Mouse (Mus musculus) heart, embryonic 15.5 days (tissue): ENCODE results near the gene Map2k5. TPM values are rescaled to one million over a fixed set of nuclear protein-coding genes. Genes with fewer than 3 reads are reported as not detected.

Source experiments
- ATAC-seq: fragments of 200-750 bp; cut with Nextera tagmentation; replicated peaks from 2 replicates; pipeline ENCODE4 v1.8.0; 2017; ENCODE audit warnings: low read depth, moderate TSS enrichment; ENCODE audit not compliant: insufficient number of reproducible peaks, insufficient read depth, low FRiP score
- H3K27ac ChIP-seq: fragments of 300-500 bp; sonication (generic); 2 replicates; pipeline ENCODE4 v1.5.1; 2015; ENCODE audit warnings: mild to moderate bottlenecking, inconsistent platforms
- H3K27me3 ChIP-seq: fragments of 300-500 bp; sonication (generic); 2 replicates; pipeline ENCODE4 v1.6.1; 2015; ENCODE audit warnings: inconsistent platforms
- H3K36me3 ChIP-seq: fragments of 300-500 bp; sonication (generic); 2 replicates; pipeline ENCODE4 v1.6.1; 2015; ENCODE audit warnings: mild to moderate bottlenecking, inconsistent platforms
- H3K4me1 ChIP-seq: fragments of 300-500 bp; sonication (generic); replicated peaks from 2 replicates; pipeline ENCODE4 v1.6.1; 2015; ENCODE audit warnings: inconsistent platforms
- H3K4me2 ChIP-seq: fragments of 300-500 bp; sonication (generic); 2 replicates; pipeline ENCODE4 v1.6.1; 2015; ENCODE audit warnings: inconsistent platforms, mild to moderate bottlenecking, moderate library complexity
- H3K4me3 ChIP-seq: fragments of 300-500 bp; sonication (generic); 2 replicates; pipeline ENCODE4 v1.5.1; 2015; ENCODE audit warnings: mild to moderate bottlenecking, inconsistent platforms
- H3K9ac ChIP-seq: fragments of 300-500 bp; sonication (generic); 2 replicates; pipeline ENCODE4 v1.6.1; 2015; ENCODE audit warnings: mild to moderate bottlenecking, inconsistent platforms
- H3K9me3 ChIP-seq: fragments of 300-500 bp; sonication (generic); replicated peaks from 2 replicates; pipeline ENCODE4 v1.6.1; 2016; ENCODE audit warnings: inconsistent platforms
- WGBS: fragments of 180-500 bp; shearing (Covaris S2); methylation state at CpG from one replicate; pipeline ENCODE4 v1.1.7; 2015; ENCODE audit warnings: mixed read lengths; 5-methylcytosine and 5-hydroxymethylcytosine counted together
- polyA plus RNA-seq: library from polyadenylated mRNA; unstranded; fragments of >200 nt; fragmentation: Nextera tagmentation; extraction: Ambion mirVana; gene quantifications from 2 replicates; pipeline ENCODE4 v1.2.1, GENCODE M21; 2015

Gene Map2k5
- polyA plus RNA-seq, 1 experiment from 2014 or later = 24.5 TPM

DNA sequence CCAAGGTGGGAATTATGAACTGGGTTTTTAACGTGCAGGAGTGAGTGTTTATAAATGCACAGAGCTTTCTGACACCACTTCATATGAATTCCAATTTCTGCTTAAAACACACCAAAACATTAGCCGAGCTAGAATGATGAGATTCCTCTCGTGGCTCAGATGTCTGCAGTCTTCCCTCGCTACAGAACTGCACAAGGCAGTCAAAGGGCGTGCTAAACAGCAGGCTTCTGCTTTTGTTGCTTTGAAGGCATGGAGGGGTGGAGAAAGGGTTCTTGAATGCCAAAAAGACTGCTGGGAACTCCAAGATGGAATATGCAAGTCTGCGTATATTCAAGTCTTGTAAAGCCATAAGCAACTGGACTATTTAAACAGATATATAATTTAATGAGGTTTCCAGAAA is 38.4 kb downstream of the Map2k5 start:
- Histone ChIP-seq H3K4me1 (no peaks in the 10 kb centered on the region), H3K9ac (no peak overlapping the region), H3K4me3 (no peak overlapping the region), H3K36me3 (peaks cover 22% of the 10 kb centered on the region; the same call in 1 of the 2 replicates), H3K27me3 (no peaks in the 10 kb centered on the region), H3K9me3 (no peaks in the 10 kb centered on the region), H3K27ac (no peak overlapping the region), H3K4me2 (no peak overlapping the region)
- no peak for ATAC-seq
- 80% methylated on average over 6 of the region's 6 CpGs for WGBS

DNA sequence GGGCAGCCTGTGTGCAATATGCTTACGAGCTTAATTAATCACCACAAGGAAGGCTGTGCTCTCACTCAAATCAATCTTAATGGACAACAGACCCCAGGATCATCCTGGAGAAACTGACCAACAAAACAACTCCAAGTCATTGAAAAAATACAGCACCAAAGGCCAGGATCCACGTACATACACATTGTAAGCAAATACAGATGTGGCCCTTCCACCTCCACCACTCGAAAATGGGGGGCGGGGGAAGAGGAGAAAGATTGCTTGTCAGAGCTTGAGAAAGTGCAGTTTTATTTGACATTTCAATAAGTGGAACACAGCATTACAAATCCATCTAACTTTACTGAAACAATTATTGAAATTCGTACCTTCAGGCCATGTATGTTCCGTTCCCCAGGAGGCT is 39.0 kb downstream of the Map2k5 start:
- no peaks in the 10 kb centered on the region for H3K4me1 ChIP-seq

DNA sequence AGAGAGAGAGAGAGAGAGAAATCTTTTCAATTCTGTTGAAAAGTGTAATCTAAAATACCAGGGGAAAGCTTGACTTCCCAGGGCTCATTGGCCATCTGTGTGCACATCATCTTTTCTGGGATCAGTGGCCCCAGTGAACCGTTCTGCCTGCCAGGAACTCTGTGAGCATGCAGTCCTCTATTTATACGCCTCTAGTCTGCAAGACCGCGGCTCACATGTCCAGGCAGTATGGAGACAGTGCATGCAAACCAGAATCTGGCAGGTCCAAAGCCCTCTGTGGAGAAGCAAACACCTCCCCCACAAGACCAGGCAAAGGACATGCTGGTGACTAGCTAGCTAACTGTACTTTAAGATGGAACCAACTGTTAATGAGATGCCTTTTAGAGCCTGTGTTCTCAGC is 41.9 kb downstream of the Map2k5 start:
- no peak for ATAC-seq
- Histone ChIP-seq H3K27ac (no peak overlapping the region), H3K4me1 (no peaks in the 10 kb centered on the region), H3K4me2 (no peak overlapping the region), H3K4me3 (no peak overlapping the region), H3K9me3 (no peaks in the 10 kb centered on the region), H3K36me3 (peaks cover 36% of the 10 kb centered on the region), H3K27me3 (no peaks in the 10 kb centered on the region), H3K9ac (no peak overlapping the region)
- WGBS = 88% methylated on average over 4 of the region's 4 CpGs

More for the DNA sequence above, 39.0 kb downstream of the Map2k5 start:
- ATAC-seq = no peak
- peaks cover 24% of the 10 kb centered on the region for H3K36me3 ChIP-seq
- H3K27ac ChIP-seq = no peak overlapping the region
- no peaks in the 10 kb centered on the region for H3K27me3 ChIP-seq
- 83% methylated on average over 6 of the region's 6 CpGs for WGBS
- no peak overlapping the region for H3K4me3 ChIP-seq
- no peaks in the 10 kb centered on the region for H3K9me3 ChIP-seq
- no peak overlapping the region for H3K9ac ChIP-seq
- H3K4me2 ChIP-seq = no peak overlapping the region

DNA sequence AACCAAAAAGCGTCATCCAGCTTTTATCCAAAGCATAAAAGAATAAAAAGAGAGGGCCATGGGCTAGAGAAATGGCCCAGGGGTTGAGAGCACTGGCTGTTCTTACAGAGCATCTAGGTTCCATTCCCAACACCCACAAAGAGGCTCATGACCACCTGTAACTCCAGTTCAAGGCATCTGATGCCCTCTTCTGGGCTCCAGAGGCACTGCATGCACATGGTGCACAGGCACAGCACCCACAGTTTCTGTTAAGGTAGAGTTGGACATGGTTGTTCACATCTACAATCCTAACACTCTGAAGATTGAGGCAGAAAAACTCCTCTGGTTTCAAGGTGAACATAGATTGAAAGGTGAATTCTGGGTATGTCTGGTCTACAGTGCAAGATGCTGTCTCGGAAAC is 44.6 kb downstream of the Map2k5 start:
- H3K4me2 ChIP-seq = no peak overlapping the region
- ATAC-seq = no peak
- no peaks in the 10 kb centered on the region for H3K9me3 ChIP-seq
- no peak overlapping the region for H3K9ac ChIP-seq
- peaks cover 3% of the 10 kb centered on the region; the same call in 1 of the 2 replicates for H3K4me1 ChIP-seq
- 94% methylated on average over 2 of the region's 2 CpGs for WGBS
- no peak overlapping the region for H3K27ac ChIP-seq
- peaks cover 36% of the 10 kb centered on the region for H3K36me3 ChIP-seq
- H3K27me3 ChIP-seq = no peaks in the 10 kb centered on the region
- no peak overlapping the region for H3K4me3 ChIP-seq

GRCm38 (mm10) chr9:63331246-63331645 is 46.5 kb downstream of the Map2k5 start:
- no peak overlapping the region for H3K9ac ChIP-seq
- H3K4me1 ChIP-seq = peaks cover 3% of the 10 kb centered on the region; the same call in 1 of the 2 replicates
- WGBS = 91% methylated on average over 6 of the region's 6 CpGs
- H3K4me2 ChIP-seq = no peak overlapping the region
- no peak for ATAC-seq
- peaks cover 20% of the 10 kb centered on the region for H3K36me3 ChIP-seq
- H3K9me3 ChIP-seq = no peaks in the 10 kb centered on the region
- H3K4me3 ChIP-seq = no peak overlapping the region
- H3K27me3 ChIP-seq = no peaks in the 10 kb centered on the region
- no peak overlapping the region for H3K27ac ChIP-seq

GRCm38 (mm10) chr9:63328958-63329685 is 48.6 kb downstream of the Map2k5 start:
- peaks cover 3% of the 10 kb centered on the region; the same call in 1 of the 2 replicates for H3K4me1 ChIP-seq
- H3K9me3 ChIP-seq = no peaks in the 10 kb centered on the region
- no peak overlapping the region for H3K4me3 ChIP-seq
- H3K4me2 ChIP-seq = no peak overlapping the region
- no peak overlapping the region for H3K27ac ChIP-seq
- H3K36me3 ChIP-seq = peaks cover 14% of the 10 kb centered on the region
- no peak overlapping the region for H3K9ac ChIP-seq
- 85% methylated on average over 15 of the region's 15 CpGs for WGBS
- no peak for ATAC-seq
- H3K27me3 ChIP-seq = no peaks in the 10 kb centered on the region

DNA sequence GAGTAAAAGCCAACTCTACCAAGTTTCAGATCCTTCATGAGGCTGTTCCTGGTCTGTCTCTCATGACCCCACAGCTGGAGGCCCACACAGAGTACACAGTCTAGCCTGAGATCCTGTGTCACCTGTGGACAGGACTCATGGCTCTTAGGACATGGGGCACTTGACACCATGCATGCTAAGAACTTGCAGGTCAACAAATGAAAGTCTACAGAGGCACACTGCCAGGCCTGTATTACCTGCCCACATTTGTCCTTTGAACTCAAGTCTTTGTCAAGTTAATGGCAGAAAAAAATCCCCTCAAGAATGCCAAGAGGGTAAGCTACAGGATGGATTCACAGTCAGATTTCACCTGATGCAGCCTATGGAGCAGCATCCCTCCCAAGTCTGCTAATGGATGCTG is 62.5 kb downstream of the Map2k5 start:
- Histone ChIP-seq H3K27ac (no peak overlapping the region), H3K9ac (no peak overlapping the region), H3K4me1 (peaks cover 11% of the 10 kb centered on the region), H3K36me3 (no peaks in the 10 kb centered on the region), H3K4me3 (no peak overlapping the region), H3K9me3 (no peaks in the 10 kb centered on the region), H3K4me2 (no peak overlapping the region), H3K27me3 (no peaks in the 10 kb centered on the region)
- no peak for ATAC-seq

- peaks cover 22% of the 10 kb centered on the region for H3K4me1 ChIP-seq
- no peak for ATAC-seq
- H3K27me3 ChIP-seq = no peaks in the 10 kb centered on the region
- 74% methylated on average over 4 of the region's 4 CpGs for WGBS
- 0 out of 2 replicates have a peak overlapping the region, but pooled peaks have one; percentile 19 for H3K4me2 ChIP-seq
- no peak overlapping the region for H3K9ac ChIP-seq
- H3K4me3 ChIP-seq = no peak overlapping the region
- H3K36me3 ChIP-seq = no peaks in the 10 kb centered on the region
- no peaks in the 10 kb centered on the region for H3K9me3 ChIP-seq
- no peak overlapping the region for H3K27ac ChIP-seq
These were observed 63.6 kb downstream of the Map2k5 start for GRCm38 (mm10) chr9:63314126-63314525.

- WGBS = 65% methylated on average over 6 of the region's 6 CpGs
- no peak for ATAC-seq
- H3K4me3 ChIP-seq = no peak overlapping the region
- H3K4me1 ChIP-seq = peaks cover 33% of the 10 kb centered on the region
- H3K9ac ChIP-seq = no peak overlapping the region
- no peaks in the 10 kb centered on the region for H3K27me3 ChIP-seq
- H3K27ac ChIP-seq = peak overlapping the region; percentile 53; the same call in 1 of the 2 replicates
- H3K4me2 ChIP-seq = no peak overlapping the region
- H3K36me3 ChIP-seq = no peaks in the 10 kb centered on the region
- no peaks in the 10 kb centered on the region for H3K9me3 ChIP-seq
These were observed 67.7 kb downstream of the Map2k5 start for GRCm38 (mm10) chr9:63309956-63310355.

- H3K36me3 ChIP-seq = no peaks in the 10 kb centered on the region
- H3K27me3 ChIP-seq = no peaks in the 10 kb centered on the region
- ATAC-seq = 0 out of 2 replicates have a peak, but pooled peaks have one; percentile 22
- peak overlapping the region; percentile 53 for H3K27ac ChIP-seq
- H3K9ac ChIP-seq = no peak overlapping the region
- H3K4me2 ChIP-seq = peak overlapping the region; percentile 26
- H3K9me3 ChIP-seq = no peaks in the 10 kb centered on the region
- peaks cover 29% of the 10 kb centered on the region for H3K4me1 ChIP-seq
- no peak overlapping the region for H3K4me3 ChIP-seq
- 22% methylated on average over 5 of the region's 5 CpGs for WGBS
These were observed 68.7 kb downstream of the Map2k5 start for GRCm38 (mm10) chr9:63309008-63309407.

DNA sequence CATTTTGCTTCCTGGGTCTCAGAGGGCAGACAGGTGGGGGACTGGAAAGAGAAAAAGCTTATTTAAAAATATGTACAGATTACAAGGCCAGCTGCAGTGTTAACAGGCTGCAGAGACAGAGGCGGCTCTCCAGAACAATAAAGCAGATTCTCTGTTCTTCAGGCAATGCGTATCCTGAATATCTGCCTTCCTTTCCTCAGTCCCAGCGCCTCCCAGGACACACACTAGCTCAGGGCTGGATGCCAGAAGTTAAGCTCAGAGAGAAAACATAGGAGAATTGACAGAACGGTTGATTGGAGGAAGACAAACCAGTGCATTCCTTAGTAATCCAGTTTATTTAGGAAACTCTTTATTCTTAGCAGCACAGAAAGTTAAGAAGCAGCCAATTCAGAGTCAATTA is 69.3 kb downstream of the Map2k5 start:
- ATAC-seq = no peak
- Histone ChIP-seq H3K9me3 (no peaks in the 10 kb centered on the region), H3K27ac (peak overlapping the region; percentile 53), H3K9ac (no peak overlapping the region), H3K4me3 (no peak overlapping the region), H3K4me1 (peaks cover 28% of the 10 kb centered on the region), H3K36me3 (no peaks in the 10 kb centered on the region), H3K4me2 (peak overlapping the region; percentile 26), H3K27me3 (no peaks in the 10 kb centered on the region)
- 24% methylated on average over 4 of the region's 4 CpGs for WGBS

- H3K4me3 ChIP-seq = no peak overlapping the region
- no peak overlapping the region for H3K4me2 ChIP-seq
- WGBS = 62% methylated on average over 4 of the region's 4 CpGs
- H3K27ac ChIP-seq = peak overlapping the region; percentile 60
- H3K9ac ChIP-seq = no peak overlapping the region
- peaks cover 15% of the 10 kb centered on the region; the same call in 1 of the 2 replicates for H3K36me3 ChIP-seq
- peaks cover 6% of the 10 kb centered on the region for H3K4me1 ChIP-seq
- no peaks in the 10 kb centered on the region for H3K9me3 ChIP-seq
- no peaks in the 10 kb centered on the region for H3K27me3 ChIP-seq
- ATAC-seq = peak; percentile 79
These were observed 75.2 kb downstream of the Map2k5 start for GRCm38 (mm10) chr9:63302511-63302910.
